Mouse (Mus musculus) heart, adult 2 months (tissue): Measurements from ENCODE around the gene Tshz2.

Experiments
- EP300 ChIP-seq: fragments of 200-500 bp; IDR thresholded peaks from 2 replicates; pipeline ENCODE4 v1.6.1; 2011; ENCODE audit warnings: low read depth, low read length, control low read depth; ENCODE audit not compliant: insufficient read depth
- POLR2A ChIP-seq: fragments of 200-500 bp; IDR thresholded peaks from 2 replicates; pipeline ENCODE4 v1.6.1; 2011; ENCODE audit warnings: mild to moderate bottlenecking, low read depth, low read length, control low read depth; ENCODE audit not compliant: insufficient read depth

- no peak for TF ChIP-seq EP300
- no peak for TF ChIP-seq POLR2A
These were observed 310.9 kb downstream of the Tshz2 start for GRCm38 (mm10) chr2:169943727-169944126.
